Mouse (Mus musculus) liver, adult 2 months (tissue): Measurements from ENCODE around the gene B3gnt6. TPM values are rescaled to one million over a fixed set of nuclear protein-coding genes. Genes with fewer than 3 reads are reported as not detected.

Source experiments
- DNase-seq: peaks from one replicate; pipeline ENCODE4 v3.0.0-alpha.2; 2011; ENCODE audit warnings: low read depth, low spot score; ENCODE audit errors: extremely low read depth
- H3K27ac ChIP-seq: fragments of 200-500 bp; replicated peaks from 2 replicates; pipeline ENCODE4 v1.5.1; 2012; ENCODE audit warnings: low read depth, mild to moderate bottlenecking, control low read depth, inconsistent platforms, low read length; ENCODE audit not compliant: insufficient read depth
- H3K27me3 ChIP-seq: fragments of 200-500 bp; 2 replicates; pipeline ENCODE4 v1.6.1; 2012; ENCODE audit warnings: mild to moderate bottlenecking, moderate library complexity, low read length, inconsistent platforms; ENCODE audit not compliant: control insufficient read depth, insufficient read depth
- H3K36me3 ChIP-seq: fragments of 200-500 bp; 2 replicates; pipeline ENCODE4 v1.6.1; 2012; ENCODE audit warnings: low read length, inconsistent platforms; ENCODE audit not compliant: control insufficient read depth, insufficient read depth
- H3K4me1 ChIP-seq: fragments of 200-500 bp; 2 replicates; pipeline ENCODE4 v1.6.1; 2011; ENCODE audit warnings: low read length; ENCODE audit not compliant: control insufficient read depth, insufficient read depth
- H3K4me3 ChIP-seq: fragments of 200-500 bp; 2 replicates; pipeline ENCODE4 v1.5.1; 2011; ENCODE audit warnings: low read depth, mild to moderate bottlenecking, control low read depth, low read length, moderate library complexity; ENCODE audit not compliant: insufficient read depth
- H3K79me2 ChIP-seq: fragments of 200-500 bp; 2 replicates; pipeline ENCODE4 v1.6.1; 2012; ENCODE audit warnings: inconsistent platforms, mild to moderate bottlenecking, low read length, moderate library complexity; ENCODE audit not compliant: control insufficient read depth, insufficient read depth
- H3K9ac ChIP-seq: fragments of 200-500 bp; 2 replicates; pipeline ENCODE4 v1.6.1; 2012; ENCODE audit warnings: low read depth, mild to moderate bottlenecking, control low read depth, inconsistent platforms, low read length
- CTCF ChIP-seq: fragments of 200-500 bp; IDR thresholded peaks from 2 replicates; pipeline ENCODE4 v1.5.1; 2011; ENCODE audit warnings: low read depth, low read length, control low read depth
- POLR2A ChIP-seq: fragments of 200-500 bp; IDR thresholded peaks from 2 replicates; pipeline ENCODE4 v1.6.1; 2011; ENCODE audit warnings: low read length, control low read depth; ENCODE audit not compliant: insufficient read depth; ENCODE audit errors: extremely low read depth
- WGBS: fragments of 180-500 bp; shearing (Covaris S2); methylation state at CpG from one replicate; pipeline ENCODE4 v1.1.7; 2018; 5-methylcytosine and 5-hydroxymethylcytosine counted together
- polyA plus RNA-seq: library from polyadenylated mRNA; depleted of rRNA; stranded (reverse); fragments of >200 nt; gene quantifications from 2 replicates; pipeline ENCODE4 v1.2.3, GENCODE M21; 2012
- total RNA-seq: library from RNA; depleted of rRNA; stranded (reverse); fragments of >200 nt; gene quantifications from 2 replicates; pipeline ENCODE4 v1.2.3, GENCODE M21; 2014

Gene B3gnt6
- total and polyA plus RNA-seq, 2 experiments = 0.04 TPM; not detected in 1

DNA sequence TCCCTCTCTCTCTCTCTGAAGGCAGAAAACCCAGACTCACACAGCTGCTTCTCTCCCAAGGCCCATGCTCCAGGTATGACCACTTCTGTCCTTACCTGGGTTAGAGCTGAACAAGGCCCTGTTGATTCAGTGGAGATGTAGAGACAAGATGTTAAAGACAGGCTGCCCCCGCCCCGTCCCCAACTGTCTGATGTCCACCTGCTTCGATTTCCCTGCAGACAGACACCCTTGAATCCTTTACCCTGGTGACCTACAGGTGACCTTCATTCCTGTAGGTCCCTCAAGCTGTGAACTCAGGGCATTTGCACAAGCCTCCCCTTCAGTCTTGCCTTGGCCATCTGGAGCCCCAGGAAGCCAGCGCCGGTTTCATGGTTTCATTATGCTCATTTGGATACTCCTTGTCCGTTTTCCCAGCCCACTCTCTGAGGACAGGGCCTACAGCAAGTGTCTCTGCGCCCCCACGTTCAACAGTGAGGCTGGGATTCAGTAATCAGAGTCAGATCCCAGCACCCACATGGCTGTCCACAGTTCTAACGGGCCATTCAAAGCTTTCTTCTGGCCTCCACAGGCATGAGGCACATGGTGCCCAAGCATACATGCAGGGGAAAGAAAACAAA is 34.8 kb downstream of the B3gnt6 start:
- Histone ChIP-seq H3K4me3 (no peak overlapping the region), H3K36me3 (no peaks in the 10 kb centered on the region), H3K9ac (no peak overlapping the region), H3K27me3 (no peaks in the 10 kb centered on the region), H3K79me2 (no peaks in the 10 kb centered on the region), H3K4me1 (peaks cover 7% of the 10 kb centered on the region; the same call in 1 of the 2 replicates), H3K27ac (no peak overlapping the region)
- TF ChIP-seq POLR2A (no peak), CTCF (no peak)
- 82% methylated on average over 9 of the region's 9 CpGs for WGBS
- no peak for DNase-seq

DNA sequence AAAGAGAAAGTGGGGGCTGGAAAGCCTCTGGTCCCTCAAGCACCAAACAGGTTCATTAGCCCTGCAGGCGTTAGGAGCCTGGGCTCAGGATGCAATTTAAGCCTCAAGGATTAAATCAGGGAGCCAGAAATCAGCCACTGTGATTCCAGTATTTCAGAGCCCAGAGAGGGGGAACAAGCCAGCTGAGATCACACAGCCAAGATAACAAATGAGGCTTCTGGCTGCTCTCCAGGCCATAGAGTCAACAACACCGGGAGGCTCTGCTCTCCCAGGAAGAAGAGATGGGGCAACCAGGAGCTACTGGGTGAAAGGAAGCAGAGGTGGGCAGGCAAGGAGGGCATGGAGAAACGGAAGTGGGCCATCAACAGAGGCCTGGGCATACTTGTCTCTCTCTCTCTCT is 35.6 kb downstream of the B3gnt6 start:
- Histone ChIP-seq H3K36me3 (no peaks in the 10 kb centered on the region), H3K4me3 (no peak overlapping the region), H3K4me1 (peaks cover 7% of the 10 kb centered on the region; the same call in 1 of the 2 replicates), H3K9ac (no peak overlapping the region), H3K27me3 (no peaks in the 10 kb centered on the region), H3K27ac (no peak overlapping the region), H3K79me2 (no peaks in the 10 kb centered on the region)
- DNase-seq = peak; percentile 37
- 21% methylated on average over 3 of the region's 3 CpGs for WGBS
- no peak for TF ChIP-seq POLR2A
- no peak for TF ChIP-seq CTCF

DNA sequence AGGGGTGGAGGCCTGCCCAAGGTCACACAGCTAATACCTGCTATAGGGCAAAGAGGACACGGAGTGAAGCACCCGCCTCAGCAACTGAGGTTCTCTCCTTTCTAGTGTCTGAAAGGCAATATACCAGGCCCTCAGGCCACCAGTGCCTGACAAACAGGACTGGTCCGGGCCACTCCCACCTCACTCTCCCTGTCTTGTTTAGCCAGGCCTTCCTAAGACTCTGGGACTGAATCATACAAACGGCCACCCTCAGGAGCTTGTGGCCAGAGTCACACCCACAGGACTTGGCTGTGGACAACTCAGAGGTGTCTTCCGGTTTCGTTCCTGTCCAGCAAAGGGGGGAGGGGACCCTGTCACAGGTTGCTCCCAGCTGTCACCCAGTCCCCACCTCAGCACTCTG is 37.0 kb downstream of the B3gnt6 start:
- Histone ChIP-seq H3K9ac (no peak overlapping the region), H3K36me3 (no peaks in the 10 kb centered on the region), H3K4me3 (no peak overlapping the region), H3K4me1 (peaks cover 7% of the 10 kb centered on the region; the same call in 1 of the 2 replicates), H3K79me2 (no peaks in the 10 kb centered on the region), H3K27me3 (no peaks in the 10 kb centered on the region), H3K27ac (no peak overlapping the region)
- TF ChIP-seq CTCF (no peak), POLR2A (no peak)
- WGBS = 64% methylated on average over 6 of the region's 6 CpGs
- no peak for DNase-seq

DNA sequence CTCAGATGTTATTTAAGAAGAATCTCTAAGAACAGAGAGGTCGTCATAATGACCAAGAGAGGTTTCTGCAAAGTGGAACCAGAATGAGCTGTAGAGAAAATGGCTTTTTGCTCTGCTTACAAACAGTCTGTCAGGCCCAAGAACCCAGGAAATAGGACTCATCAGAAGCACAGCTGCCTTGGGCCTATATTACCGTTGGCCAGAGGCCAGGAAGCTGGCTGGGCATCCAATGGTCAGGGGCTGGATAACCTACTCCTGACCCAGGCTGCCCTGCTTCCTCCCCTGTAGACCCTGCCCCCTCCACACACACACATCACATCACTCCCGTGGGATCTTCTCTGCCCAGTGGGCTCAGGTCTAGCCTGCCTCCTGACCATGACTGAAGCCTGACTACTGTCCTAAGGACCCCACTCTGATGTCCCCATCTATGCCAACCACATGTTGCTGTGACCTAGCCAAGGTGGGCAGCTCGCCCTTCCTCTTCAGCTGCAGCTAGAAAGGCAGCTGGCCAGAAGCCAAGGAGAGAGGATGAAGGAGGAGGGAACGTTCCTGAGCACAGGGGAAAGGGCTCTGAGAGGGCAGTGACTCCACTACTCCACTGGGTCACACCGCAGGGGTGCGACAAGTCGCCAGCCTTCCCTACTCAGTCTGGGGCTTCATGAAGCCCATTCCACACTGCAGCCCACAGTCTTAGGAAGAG is 39.1 kb downstream of the B3gnt6 start:
- no peak for TF ChIP-seq CTCF
- TF ChIP-seq POLR2A = no peak
- H3K27me3 ChIP-seq = no peaks in the 10 kb centered on the region
- no peak overlapping the region for H3K4me3 ChIP-seq
- DNase-seq = no peak
- peaks cover 7% of the 10 kb centered on the region; the same call in 1 of the 2 replicates for H3K4me1 ChIP-seq
- H3K27ac ChIP-seq = peak overlapping the region; percentile 11
- H3K79me2 ChIP-seq = no peaks in the 10 kb centered on the region
- H3K36me3 ChIP-seq = no peaks in the 10 kb centered on the region
- 68% methylated on average over 8 of the region's 8 CpGs for WGBS
- H3K9ac ChIP-seq = no peak overlapping the region

DNA sequence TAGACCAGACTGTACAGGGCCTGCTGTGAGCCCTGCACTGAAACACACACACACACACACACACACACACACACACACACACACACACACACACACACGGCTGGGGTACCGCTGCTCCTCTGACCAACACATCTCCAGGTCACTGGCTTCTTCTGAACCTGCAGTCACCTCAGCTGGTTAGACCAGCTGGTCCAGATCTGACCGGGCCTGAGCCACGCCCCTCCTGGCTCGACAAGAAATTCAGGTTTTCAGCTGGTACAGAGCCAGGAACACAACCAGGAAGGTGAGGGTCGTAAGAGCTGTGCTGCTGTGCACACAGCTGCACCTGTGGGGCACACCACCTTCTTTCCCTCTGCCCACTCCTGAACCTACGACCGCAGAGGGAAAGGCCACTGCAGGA is 40.8 kb downstream of the B3gnt6 start:
- Histone ChIP-seq H3K4me3 (no peak overlapping the region), H3K36me3 (no peaks in the 10 kb centered on the region), H3K79me2 (no peaks in the 10 kb centered on the region), H3K27me3 (no peaks in the 10 kb centered on the region), H3K27ac (no peak overlapping the region), H3K9ac (no peak overlapping the region), H3K4me1 (peaks cover 7% of the 10 kb centered on the region; the same call in 1 of the 2 replicates)
- WGBS = 57% methylated on average over 8 of the region's 8 CpGs
- no peak for DNase-seq
- TF ChIP-seq POLR2A = no peak
- no peak for TF ChIP-seq CTCF
